Mouse (Mus musculus): ENCODE data around the gene Bub1b. TPM values are rescaled to one million over a fixed set of nuclear protein-coding genes. Genes with fewer than 3 reads are reported as not detected.

The Bub1b gene
- total RNA-seq, 2 experiments from 2014 or later: 1.0 to 1.4 TPM

DNA sequence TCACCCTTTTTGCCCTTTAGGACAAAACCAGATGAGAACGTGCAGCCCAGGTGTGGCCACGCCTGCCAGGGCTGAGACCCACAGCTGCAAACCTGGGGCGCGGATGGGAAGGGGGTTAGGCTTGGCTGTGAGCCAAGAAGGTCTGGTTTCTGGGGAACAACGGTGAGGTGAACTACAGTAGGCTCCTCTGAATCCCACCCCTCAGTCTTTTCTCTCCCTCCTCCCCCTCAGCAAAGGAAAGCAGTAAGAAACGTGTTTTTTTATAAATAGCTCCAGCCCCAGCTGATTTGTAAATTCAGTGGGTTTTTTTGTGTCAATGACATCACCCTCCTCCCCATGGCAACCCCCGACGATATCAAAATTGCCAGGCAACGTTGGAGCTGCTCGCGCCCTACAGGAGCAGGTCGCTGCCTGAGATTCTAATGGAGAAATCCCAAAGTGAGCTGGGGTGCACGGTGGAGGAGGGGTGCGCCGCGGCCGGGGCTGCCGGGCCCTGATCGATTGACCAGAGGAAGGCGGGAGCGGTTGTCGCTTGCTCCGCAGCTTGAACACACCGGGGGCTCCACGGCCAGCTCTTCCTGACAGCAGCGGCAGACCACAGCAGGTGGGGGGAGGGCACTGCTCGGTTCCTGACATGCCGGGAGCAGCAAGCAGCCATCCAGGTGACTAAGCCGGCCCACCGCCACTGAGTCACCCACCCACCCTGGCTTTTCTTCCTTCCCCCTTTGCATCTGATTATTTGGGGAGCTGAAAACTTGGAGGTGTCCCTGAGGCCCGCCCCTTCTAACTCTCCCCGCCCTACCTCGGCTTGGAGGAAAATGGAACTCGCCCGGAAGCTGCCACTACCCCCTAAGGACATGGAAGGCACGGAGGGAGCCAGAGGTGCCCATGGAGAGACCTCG lies 65.1 kb downstream of the Bub1b start, which contains the start of gene Pak6:
Gene Pak6, plus strand, starts transcription at position 402 of the 902 bp plus-strand sequence.
- DNase-seq: no peak
- intact Hi-C loops (cut with DNase I): no loop called here

DNA sequence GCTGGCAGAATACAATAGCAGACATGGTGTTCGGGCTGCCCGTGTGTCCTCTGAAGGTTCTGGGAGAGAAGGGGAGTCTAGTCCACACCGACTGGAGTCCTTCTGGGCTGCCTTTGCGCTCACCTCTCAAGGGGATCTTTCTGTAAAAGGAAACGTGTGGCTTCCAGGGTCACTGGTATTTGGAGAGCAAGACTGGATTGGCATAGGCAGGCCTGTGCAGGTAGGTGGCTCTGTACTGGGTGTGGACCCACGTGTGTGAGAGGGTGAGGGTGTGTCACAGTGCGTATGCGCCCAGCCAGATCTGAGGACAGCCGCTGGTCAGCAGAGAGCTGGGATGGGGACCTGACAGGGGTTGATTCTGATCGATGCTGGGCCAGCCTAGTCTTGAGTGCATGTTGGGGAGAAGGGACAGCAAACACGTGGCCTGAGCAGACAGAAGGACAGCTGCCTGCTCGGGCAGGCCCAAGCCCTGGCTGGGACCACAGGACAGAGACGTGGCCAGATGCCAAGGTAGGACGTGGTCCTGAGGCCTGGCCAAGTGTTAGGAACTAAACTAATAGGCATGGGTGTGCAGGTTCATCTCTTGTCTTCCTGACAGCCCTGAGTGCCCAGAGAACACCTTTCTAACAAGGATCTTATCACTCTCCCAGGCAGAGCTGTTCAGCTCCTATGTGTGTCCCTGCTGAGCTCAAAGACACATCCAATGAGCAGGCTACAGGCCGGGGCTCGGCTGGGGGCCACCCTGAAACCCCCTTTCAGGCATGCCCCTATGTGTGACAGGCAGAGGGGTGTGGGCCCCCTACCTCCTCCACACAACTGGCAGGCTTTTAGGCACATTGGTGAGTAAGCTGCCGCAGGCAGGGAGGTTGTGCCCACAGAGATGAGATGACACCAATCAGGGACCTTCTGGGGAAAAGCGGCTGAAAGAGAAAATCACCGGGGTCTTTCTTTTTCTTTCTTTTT lies 66.1 kb downstream of the Bub1b start:
- DNase-seq: no peak
- intact Hi-C loops (cut with DNase I): no loop called here

DNA sequence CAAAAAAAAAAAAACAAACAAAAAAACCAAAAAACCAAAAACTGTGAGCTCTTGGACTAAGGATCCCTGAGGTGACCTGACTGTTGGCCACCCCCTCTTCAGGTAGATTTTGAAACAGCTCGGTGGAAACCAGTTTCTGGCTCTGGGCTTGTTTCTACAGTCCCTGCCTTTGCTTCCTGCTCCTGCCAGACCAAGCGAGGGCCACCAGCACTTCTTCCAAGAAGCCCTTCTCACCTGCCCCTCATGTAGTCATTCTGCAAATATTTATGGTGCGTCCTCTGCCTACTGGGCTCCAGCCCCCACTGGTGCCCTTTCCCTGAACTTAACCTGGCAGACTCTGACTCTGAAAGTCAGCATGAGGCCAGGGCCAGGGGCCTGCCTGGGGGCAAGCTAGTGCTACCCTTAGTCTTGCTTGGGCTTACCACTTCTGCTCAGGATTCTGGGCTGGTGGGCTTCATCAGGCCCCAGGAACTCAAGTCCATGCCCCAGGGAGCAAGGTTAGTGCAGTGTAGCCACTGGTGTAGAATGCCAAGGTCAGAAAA lies 67.0 kb downstream of the Bub1b start:
- DNase-seq: no peak
- intact Hi-C loops (cut with DNase I): no loop called here

DNA sequence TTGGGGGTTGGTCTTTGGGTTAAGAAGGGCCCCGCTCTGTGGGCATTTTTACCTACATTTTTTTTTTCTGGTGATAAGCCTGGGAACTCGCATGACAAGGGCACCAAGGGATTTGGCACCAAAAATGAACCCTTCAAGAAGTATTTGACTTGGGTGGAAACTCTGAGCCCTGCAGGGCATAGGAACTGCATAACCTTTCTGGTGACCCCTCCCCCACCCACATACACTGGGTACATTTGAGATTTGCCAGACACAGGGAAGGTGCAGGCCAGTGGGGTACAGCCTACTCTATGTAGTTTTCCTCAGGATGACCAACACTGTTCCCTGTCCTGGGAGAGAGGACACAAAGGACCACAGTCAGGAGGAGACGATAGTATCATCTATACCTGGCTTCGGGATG lies 67.6 kb downstream of the Bub1b start:
- intact Hi-C loops (cut with DNase I): no loop called here
- no peak for DNase-seq

DNA sequence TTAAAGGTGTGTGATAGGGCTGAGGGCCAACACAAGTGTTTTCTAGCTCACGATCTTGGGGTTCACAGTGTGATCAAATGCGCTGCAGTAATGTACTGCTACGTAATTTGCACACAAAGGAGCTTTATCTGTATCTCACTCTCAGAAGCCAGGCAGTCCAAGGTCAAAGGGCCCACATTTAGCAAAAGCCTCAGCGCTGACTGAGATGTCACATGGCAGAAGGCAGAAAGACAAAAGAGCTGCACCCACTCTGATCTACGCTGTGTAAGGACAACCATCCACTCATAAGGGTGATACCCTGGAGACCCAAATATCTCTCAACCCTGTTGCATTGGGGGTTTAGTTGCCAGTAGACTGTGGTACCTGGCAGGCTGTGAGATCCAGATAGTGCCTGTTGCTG lies 69.2 kb downstream of the Bub1b start:
- DNase-seq: no peak
- intact Hi-C loops (cut with DNase I): no loop called here

DNA sequence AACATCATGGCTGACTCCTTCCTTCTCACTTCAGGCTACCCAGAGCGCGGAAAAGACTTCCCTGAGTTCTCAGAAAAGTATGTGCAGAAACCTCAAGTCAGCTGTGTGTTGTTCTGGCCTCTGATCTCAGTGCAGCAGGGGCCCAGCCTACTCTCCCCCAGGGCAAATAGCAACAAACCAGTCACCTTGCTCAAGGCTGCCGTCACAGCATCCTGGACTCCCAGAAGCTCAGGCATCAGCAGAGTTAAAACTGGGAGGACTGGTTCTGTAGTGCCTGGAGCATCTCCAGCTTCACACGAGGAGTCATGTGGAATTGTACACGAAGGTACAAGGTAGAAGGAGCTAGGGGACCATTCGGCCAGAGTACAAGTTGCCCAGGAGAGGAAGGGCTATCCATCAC lies 71.2 kb downstream of the Bub1b start:
- intact Hi-C loops (cut with DNase I): no loop called here
- no peak for DNase-seq

DNA sequence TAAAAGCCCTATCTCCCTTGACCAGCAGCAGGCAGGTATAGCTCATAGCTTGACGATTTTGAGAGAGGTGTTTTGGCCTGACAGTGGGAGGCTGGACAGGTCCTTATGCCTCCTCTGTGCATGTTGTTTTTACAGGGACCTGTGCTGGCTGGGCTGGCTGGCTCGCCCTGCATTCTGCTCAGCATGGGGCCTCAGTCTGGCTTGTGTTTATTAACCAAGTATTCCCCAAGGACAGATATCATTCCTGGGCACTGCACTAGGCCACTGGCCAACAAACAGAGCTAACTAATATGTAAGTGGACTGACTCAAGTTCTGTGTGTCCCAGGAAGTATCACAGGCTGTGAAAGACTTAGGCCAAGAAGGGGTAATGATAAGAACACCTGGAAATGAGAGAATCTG lies 71.8 kb downstream of the Bub1b start:
- intact Hi-C loops (cut with DNase I): no loop called here
- no peak for DNase-seq

DNA sequence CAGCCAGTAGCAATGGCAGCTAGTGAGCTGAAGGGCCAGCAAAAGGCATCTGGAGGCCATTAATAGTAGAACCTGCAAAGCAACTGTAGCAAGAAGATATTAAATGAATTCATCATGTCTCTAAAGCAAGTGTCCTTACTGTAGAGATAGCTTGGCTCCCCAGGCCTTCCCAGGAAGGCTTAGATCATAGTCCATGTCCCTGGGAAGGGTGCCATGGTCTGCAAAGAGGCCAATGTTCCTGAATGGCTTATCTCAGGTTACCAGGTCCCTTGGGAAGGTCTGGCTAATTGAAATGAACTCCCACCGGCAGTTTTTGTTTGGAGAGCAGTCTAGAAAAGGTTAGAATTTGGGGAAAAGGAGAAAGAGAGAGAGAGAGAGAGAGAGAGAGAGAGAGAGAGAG lies 73.7 kb downstream of the Bub1b start:
- DNase-seq: no peak
- intact Hi-C loops (cut with DNase I): no loop called here

DNA sequence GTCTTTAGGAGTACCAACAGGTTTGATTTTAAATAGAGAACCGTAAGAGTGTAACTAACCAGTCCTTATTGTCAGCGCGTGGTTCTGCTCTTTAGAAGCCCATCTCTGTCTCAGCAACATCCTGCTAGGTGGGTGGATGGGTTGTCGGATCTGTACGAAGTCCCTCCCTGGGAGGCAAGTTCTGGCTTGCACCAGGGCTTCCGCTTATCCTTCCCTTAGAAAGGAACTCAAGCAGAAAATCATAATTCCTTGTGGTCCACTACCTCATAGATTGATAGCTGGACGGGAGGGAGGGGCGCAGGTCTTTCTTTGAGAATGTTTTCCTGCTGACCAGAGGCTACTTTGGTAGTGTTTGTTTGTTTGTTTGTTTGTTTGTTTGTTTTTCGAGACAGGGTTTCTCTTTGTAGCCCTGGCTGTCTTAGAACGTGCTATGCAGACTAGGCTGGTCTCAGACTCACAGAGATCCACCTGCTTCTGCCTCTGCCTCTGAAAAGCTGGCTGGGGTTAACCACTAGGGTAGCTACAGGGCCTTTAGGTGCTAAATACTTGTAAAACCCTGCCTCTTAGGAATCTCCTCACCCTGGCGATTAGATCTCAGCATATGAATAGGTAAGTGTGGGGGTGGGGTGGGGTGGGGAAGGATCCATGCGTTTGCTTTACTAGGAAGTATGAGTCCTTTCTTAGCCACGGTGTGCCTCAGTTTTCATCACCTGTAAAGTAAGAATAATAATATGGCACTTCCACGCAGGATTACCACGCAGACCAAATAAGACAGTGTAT lies 75.9 kb downstream of the Bub1b start:
- intact Hi-C loops (cut with DNase I): no loop called here
- DNase-seq: no peak

DNA sequence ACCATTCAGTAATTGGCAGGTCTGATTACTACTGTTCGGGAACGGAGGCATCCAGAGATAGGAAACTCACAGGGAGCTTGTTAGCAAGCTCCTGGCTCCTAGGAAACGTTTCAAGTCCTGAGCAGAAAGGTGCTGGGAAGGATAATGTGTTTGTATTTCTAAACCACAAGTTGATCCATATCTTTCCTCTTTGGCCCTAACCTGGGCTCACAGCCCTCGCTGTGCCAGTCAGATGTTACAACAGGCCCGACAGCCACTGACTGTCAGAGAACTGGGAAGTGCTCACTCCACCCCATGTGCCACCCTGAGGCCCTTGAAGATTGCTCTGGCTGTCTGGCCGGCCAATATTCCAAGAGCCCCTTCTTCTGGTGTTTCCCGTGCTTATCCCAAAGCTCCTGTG lies 76.5 kb downstream of the Bub1b start:
- intact Hi-C loops (cut with DNase I): no loop called here
- DNase-seq: no peak

DNA sequence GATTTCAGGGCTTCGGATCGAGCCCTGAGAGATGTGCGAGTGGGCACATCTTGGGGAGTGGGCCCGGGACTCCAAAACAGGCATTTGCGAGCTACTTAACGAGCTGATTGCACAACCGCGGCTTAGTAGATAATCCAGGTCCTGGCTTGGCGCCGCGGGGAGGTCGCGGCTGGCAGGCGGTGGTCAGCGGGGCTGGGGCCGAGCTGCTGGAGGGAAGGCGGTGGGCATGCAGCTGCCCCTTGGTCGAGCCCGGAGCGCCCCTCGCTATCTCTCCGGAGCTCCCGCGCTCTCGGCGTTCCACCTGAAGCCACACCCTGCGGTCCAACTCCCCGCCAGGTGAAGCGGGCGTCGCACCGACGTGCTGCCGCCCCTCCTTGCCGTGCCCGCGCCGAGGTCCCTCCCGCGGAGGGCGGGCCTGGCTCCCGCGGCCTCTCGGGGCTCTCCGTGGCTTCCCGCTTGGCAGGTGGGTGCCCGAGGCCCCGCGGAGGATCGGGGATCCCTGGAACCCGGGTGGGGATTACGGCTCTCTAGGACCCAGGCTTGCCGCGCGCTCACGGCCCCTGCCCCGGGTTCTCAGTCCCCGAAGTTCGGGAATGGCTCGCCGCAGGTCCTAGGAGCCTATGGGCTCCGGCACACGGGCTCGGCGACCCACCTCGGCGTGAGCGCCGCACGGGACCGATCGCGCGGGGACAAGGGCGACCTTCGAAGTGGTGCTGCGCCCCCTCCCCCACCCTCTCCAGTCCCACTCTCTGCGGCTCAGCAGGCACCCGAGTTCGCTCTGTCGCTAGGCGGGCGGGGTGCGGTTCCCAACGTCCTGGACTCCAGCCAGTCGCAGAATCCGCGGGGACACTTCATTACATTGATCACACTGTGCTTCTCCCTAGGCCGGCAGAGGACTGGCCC lies 79.1 kb downstream of the Bub1b start:
- intact Hi-C loops (cut with DNase I): no loop called here
- no peak for DNase-seq

DNA sequence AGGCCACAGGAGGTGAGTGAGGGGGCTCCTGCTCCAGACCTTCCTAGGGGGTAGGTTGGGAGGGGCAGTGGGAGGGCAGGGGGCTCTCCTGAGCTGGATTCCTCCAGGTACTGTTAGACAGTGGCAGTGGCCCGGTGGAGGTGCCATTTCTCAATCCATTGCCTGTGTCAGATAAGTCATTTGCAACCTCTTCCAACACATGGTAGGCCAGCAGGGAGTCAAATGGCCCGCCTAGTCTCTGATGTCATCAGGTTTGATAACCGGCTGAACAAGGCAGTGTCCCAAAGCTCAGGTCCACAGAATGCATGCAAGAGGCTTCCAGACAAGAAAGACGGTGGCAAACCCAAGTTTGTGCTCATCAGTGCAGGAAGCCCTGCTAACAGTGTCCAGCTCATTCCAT lies 79.8 kb downstream of the Bub1b start:
- no peak for DNase-seq
- intact Hi-C loops (cut with DNase I): no loop called here

DNA sequence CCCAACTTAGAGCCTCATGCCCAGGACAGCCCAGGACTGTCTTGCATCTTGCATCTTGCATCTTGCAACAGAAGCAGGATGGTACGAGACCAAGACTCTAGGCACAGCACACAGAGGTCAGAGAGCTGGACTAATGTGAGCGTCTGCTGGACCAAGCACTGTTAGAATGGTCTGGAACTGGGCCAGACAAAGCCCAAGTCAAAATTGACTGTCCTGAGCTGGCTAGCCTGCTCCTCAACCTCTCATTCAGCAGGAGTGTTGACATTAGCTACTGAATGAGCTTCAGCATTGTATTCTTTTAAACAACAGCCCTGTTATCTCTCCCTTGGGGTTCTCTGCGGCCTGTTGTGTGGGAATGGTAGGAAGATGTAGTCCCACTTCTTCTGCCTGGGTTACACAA lies 81.6 kb downstream of the Bub1b start:
- no peak for DNase-seq
- intact Hi-C loops (cut with DNase I): no loop called here

DNA sequence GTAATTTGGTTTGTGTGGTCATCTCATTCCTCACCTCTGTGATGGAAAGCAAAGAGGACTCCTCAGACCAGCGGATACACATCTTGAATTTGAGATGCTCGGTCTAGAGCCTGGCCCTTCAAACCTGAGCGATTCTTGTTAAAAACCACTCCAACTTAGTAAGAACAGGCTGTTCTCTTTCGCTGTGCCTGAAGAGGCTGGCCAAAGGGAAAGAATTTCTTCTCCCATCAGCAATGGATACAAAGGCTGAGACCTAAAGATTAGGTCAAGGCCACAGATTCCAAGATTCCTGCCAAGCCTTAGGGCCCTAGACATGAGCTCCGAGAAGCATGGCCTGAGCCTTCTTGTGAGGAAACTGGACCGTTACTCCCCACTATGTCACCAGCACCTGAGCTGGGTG lies 82.9 kb downstream of the Bub1b start:
- no peak for DNase-seq
- intact Hi-C loops (cut with DNase I): no loop called here

DNA sequence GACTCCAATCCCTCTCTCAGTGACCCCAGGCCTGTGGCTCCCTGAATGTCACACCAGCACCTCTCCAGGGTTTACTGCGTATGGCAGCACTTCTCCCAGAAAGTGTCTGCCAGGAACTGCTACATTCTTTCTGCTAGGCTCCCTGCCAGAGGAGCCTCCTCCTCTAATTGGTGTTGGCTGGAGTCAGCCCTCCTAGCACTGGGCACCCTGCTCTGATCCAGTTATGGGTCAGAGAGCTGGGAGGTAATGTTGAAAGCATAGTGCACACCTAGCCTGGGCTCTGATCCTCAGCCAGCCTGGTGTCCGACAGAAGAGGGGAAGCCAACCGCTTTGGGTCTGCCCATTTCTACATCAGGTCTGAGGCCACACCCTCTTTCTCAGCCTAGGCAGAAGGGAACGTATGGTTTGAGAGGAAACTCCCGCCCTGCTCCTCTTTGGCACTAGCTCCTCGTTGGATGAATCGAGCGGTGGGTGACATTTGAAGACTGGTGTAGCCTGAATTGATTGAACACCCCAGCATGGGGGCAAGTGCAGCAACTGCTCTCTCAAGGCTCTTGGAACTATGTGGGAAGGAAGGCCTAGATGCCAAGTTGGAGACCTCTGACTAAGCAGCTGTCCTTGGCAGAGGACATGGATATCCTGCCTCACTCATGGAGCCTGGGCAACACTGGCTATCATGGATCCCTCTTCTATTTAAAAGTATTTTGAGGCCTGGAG lies 84.7 kb downstream of the Bub1b start:
- intact Hi-C loops (cut with DNase I): no loop called here
- no peak for DNase-seq

DNA sequence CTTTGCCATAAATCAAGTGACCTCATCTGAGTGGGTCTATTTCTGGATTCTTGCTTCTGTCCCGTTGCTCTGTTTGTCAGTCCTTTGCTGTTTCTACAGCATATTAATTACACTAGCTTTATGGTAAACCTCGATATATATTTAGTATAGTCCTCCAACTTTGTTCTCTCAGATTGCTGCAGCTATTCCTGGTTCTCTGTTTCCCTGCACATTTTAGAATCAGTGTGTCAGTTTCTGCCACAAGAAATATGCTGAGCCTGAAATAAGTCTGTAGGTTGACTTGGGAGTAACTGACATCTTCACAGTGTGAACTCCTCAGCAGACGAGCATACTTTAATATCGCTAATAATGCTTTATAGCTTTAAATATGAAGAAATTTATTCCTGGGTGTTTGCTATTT lies 87.1 kb downstream of the Bub1b start:
- no peak for DNase-seq
- intact Hi-C loops (cut with DNase I): no loop called here

DNA sequence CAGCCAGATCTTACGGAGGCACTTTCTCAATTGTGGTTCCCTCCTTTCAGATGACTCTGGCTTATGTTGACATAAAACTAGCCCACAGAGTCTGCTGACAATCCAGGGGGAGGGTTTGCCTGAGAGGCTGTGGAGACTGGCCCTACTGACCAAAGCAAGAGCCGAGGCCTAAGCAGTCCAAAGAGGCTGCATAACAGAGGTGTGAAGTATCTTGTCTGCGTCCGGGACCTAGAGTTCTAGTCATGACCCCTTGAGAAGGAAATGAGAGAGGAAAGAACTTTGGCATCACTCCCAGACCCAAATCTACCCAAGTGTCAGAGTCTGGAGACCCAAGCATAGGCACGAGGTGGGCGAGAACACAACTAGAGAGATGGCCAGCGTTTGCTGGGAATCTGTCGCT lies 88.7 kb downstream of the Bub1b start:
- intact Hi-C loops (cut with DNase I): no loop called here
- no peak for DNase-seq

DNA sequence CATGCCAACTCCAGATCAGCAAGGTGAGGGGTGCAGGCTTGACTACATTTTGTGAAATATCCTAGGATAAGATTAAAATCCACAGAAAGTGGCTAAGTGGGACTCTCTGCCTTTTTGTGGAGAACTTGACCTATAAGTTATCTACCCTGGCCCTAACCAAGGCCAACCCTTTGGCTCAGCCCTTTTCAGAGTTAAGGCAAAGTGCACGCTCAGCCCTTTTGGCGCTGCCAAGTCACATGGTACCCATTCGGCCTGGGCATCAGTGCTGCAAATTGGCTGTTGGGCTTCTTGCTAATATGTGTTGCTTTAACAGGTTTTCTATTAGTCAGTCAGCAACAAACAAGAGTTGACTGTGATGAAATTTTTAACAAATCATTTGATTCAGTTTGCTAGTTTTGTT lies 89.8 kb downstream of the Bub1b start:
- no peak for DNase-seq
- intact Hi-C loops (cut with DNase I): no loop called here

DNA sequence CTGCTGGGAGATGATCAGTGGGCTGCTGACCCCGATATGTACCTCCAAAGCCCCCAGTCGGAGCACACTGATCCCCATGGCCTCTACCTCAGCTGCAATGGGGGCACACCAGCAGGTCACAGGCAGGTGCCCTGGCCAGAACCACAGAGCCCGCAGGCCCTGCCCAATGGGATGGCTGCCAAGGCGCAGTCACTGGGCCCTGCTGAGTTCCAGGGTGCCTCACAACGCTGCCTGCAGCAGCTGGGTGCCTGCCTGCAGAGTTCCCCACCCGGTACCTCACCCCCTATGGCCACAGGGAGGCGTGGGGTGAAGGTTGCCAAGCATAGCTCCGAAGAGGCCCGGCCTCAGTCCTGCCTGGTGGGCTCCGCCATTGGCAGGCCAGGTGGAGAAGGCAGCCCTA lies 91.9 kb downstream of the Bub1b start:
- DNase-seq: no peak
- intact Hi-C loops (cut with DNase I): no loop called here
